Mouse (Mus musculus) brain, embryonic 14.5 days (tissue): ENCODE results near the gene Tnxb.

Source experiments
- CTCF ChIP-seq: fragments of 200-500 bp; IDR thresholded peaks from 2 replicates; pipeline ENCODE4 v1.5.1; 2012; ENCODE audit warnings: inconsistent platforms, mild to moderate bottlenecking, moderate library complexity, borderline replicate concordance; ENCODE audit not compliant: insufficient read depth, insufficient read length; ENCODE audit errors: extremely low read depth
- POLR2A ChIP-seq: fragments of 200-500 bp; IDR thresholded peaks from 2 replicates; pipeline ENCODE4 v1.6.1; 2012; ENCODE audit warnings: mild to moderate bottlenecking, inconsistent platforms, borderline replicate concordance; ENCODE audit not compliant: poor library complexity, insufficient read depth, insufficient read length, severe bottlenecking; ENCODE audit errors: extremely low read depth

DNA sequence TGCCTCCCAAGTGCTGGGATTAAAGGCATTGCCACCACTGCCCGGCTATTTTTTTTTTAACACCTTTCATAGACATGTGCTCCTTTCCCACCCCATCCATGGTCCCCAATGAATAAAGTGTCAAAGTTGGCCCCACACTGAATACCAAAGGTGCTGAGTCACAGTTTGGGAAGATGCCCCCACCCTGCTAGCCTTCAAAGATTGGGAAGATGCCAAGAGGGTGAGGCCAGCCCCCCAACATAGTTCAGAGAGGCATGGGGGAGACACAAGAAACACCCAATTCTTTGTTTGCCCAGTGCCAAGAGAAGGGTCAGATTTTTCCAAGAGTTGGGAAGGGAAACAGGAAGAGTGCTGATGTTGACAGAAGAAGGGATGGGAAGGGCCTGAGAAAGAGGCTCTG lies 7.9 kb upstream of the Tnxb start:
- no peak for TF ChIP-seq POLR2A
- no peak for TF ChIP-seq CTCF
